Mouse (Mus musculus) bone marrow macrophage, adult 2 months (primary cell): ENCODE measurements around the gene Rangap1. TPM values are rescaled to one million over a fixed set of nuclear protein-coding genes. Genes with fewer than 3 reads are reported as not detected.
"Not testable (repeated sequence)": the region's sequence is repeated elsewhere in the genome, so short reads cannot be mapped to it uniquely, and the experiment has no call there.

Experiments used
- H3K27ac ChIP-seq: 2 replicates; pipeline ENCODE4 v1.5.1; 2012; ENCODE audit warnings: low read depth, low read length; ENCODE audit not compliant: insufficient read depth
- H3K4me1 ChIP-seq: 2 replicates; pipeline ENCODE4 v1.6.1; 2012; ENCODE audit warnings: low read length; ENCODE audit not compliant: control insufficient read depth, insufficient read depth
- H3K4me3 ChIP-seq: 2 replicates; pipeline ENCODE4 v1.5.1; 2012; ENCODE audit warnings: mild to moderate bottlenecking, low read length, moderate library complexity; ENCODE audit not compliant: insufficient read depth
- CTCF ChIP-seq: IDR thresholded peaks from 2 replicates; pipeline ENCODE4 v1.5.1; 2012; ENCODE audit warnings: low read depth, mild to moderate bottlenecking, low read length, moderate library complexity
- POLR2A ChIP-seq: IDR thresholded peaks from 2 replicates; pipeline ENCODE4 v1.6.1; 2012; ENCODE audit warnings: mild to moderate bottlenecking, low read depth, low read length, borderline replicate concordance
- polyA plus RNA-seq: library from polyadenylated mRNA; stranded (reverse); fragments of >200 nt; gene quantifications from 2 replicates; pipeline ENCODE4 v1.2.4, GENCODE M21; 2012; ENCODE audit not compliant: missing spikeins, insufficient read depth, insufficient read length

Gene Rangap1
- polyA plus RNA-seq, 1 experiment, result 54.7 TPM

GRCm38 (mm10) chr15:81719139-81719531 lies 26.2 kb downstream of the Rangap1 start:
- TF ChIP-seq CTCF (no peak), POLR2A (no peak)
- no peaks in the 10 kb centered on the region for H3K4me1 ChIP-seq

GRCm38 (mm10) chr15:81718336-81719138 lies 26.8 kb downstream of the Rangap1 start:
- Histone ChIP-seq H3K4me1 (no peaks in the 10 kb centered on the region), H3K4me3 (no peak overlapping the region), H3K27ac (no peak overlapping the region)
- TF ChIP-seq POLR2A, result no peak
- TF ChIP-seq CTCF, result no peak

More at GRCm38 (mm10) chr15:81719139-81719531, 26.2 kb downstream of the Rangap1 start:
- no peak overlapping the region for H3K27ac ChIP-seq
- no peak overlapping the region for H3K4me3 ChIP-seq

GRCm38 (mm10) chr15:81713742-81714141 lies 31.6 kb downstream of the Rangap1 start:
- no peak overlapping the region for H3K4me3 ChIP-seq
- no peaks in the 10 kb centered on the region for H3K4me1 ChIP-seq
- TF ChIP-seq POLR2A, result no peak
- TF ChIP-seq CTCF, result no peak
- H3K27ac ChIP-seq, result no peak overlapping the region

DNA sequence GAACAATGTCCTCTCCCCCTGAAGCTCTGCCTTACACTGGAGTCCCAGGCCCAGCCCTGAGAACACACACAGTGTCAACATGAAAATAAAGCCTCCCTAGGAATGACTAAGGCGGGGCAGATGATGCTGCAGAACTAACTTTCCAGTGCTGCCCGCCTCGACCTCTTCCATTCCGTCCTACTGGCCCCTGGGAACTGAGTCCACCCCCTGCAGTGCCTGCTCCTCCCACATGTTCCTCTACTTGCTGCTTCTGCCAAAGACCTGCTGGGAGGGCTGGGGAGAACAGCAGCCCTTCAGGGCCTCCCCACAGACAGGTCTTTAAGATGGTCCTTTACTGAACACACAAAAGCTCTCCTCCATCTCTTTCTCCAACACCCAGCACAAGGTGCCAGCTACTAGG lies 34.5 kb downstream of the Rangap1 start:
- TF ChIP-seq CTCF (no peak), POLR2A (no peak)
- H3K4me1 ChIP-seq, result no peaks in the 10 kb centered on the region
- no peak overlapping the region for H3K4me3 ChIP-seq
- no peak overlapping the region for H3K27ac ChIP-seq

- Histone ChIP-seq H3K4me1 (no peaks in the 10 kb centered on the region), H3K4me3 (no peak overlapping the region), H3K27ac (no peak overlapping the region)
- no peak for TF ChIP-seq CTCF
- TF ChIP-seq POLR2A, result no peak
Observed at GRCm38 (mm10) chr15:81709686-81710085, 35.6 kb downstream of the Rangap1 start.

GRCm38 (mm10) chr15:81708991-81709390 lies 36.3 kb downstream of the Rangap1 start:
- no peaks in the 10 kb centered on the region for H3K4me1 ChIP-seq
- H3K27ac ChIP-seq, result no peak overlapping the region
- TF ChIP-seq CTCF, result no peak
- TF ChIP-seq POLR2A, result no peak
- no peak overlapping the region for H3K4me3 ChIP-seq

DNA sequence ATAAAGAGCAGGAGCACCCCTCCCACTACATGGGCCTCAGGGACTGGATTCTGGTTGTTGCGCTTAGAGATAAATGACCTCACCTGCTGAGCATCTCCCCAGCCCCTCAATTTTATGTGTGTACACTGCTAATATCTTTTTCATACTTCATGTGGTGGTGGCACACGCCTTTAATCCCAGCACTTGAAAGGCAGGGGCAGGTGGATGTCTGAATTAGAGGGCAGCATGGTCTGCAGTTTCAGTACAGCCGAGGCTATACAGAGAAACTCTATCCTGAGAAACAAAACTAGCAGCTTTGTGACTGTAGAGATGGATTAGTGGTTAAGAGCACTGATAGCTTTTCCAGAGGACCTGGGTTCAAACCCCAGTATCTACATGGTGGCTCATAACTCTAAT lies 42.2 kb downstream of the Rangap1 start:
- H3K27ac ChIP-seq, result no peak overlapping the region
- no peaks in the 10 kb centered on the region for H3K4me1 ChIP-seq
- TF ChIP-seq POLR2A (no peak), CTCF (no peak)
- H3K4me3 ChIP-seq, result no peak overlapping the region

GRCm38 (mm10) chr15:81702306-81703093 lies 42.8 kb downstream of the Rangap1 start:
- H3K27ac ChIP-seq, result no peak overlapping the region
- no peak for TF ChIP-seq CTCF
- no peak for TF ChIP-seq POLR2A
- no peaks in the 10 kb centered on the region for H3K4me1 ChIP-seq

GRCm38 (mm10) chr15:81701350-81701749 lies 44.0 kb downstream of the Rangap1 start:
- not testable (repeated sequence) for H3K4me3 ChIP-seq, H3K4me1 ChIP-seq, H3K27ac ChIP-seq

More at GRCm38 (mm10) chr15:81702306-81703093, 42.8 kb downstream of the Rangap1 start:
- no peak overlapping the region for H3K4me3 ChIP-seq

GRCm38 (mm10) chr15:81700601-81701000 lies 44.7 kb downstream of the Rangap1 start:
- TF ChIP-seq CTCF (no peak), POLR2A (no peak)
- Histone ChIP-seq H3K27ac (no peak overlapping the region), H3K4me1 (no peaks in the 10 kb centered on the region), H3K4me3 (no peak overlapping the region)
